Mouse (Mus musculus): Measurements from ENCODE around the gene Mki67.

- TF ChIP-seq EP300 (IDR thresholded peaks at IDR 0.05; ENCODE audit: low read length) = no peak
- TF ChIP-seq MAFK (IDR thresholded peaks at IDR 0.05; ENCODE audit: insufficient replicate concordance, low read length) = no peak
- TF ChIP-seq POLR2A (IDR thresholded peaks at IDR 0.05; ENCODE audit: low read depth, low read length) = no peak
- TF ChIP-seq CTCF (conservative IDR thresholded peaks at IDR 0.05 in 1 of 2, IDR thresholded peaks at IDR 0.05 in 1 of 2; ENCODE audit: low read depth in 2 of 2, low read length in 2 of 2) = no peak
- TF ChIP-seq HCFC1 (IDR thresholded peaks at IDR 0.05; ENCODE audit: low read depth, low read length) = no peak
- no peak for TF ChIP-seq IRF4 (IDR thresholded peaks at IDR 0.05; ENCODE audit: low read depth, low read length)
- no peak for TF ChIP-seq TCF12 (IDR thresholded peaks at IDR 0.05; ENCODE audit: low read depth, low read length)
- TF ChIP-seq MAZ (IDR thresholded peaks at IDR 0.05; ENCODE audit: low read depth, low read length) = no peak
- TF ChIP-seq USF1 (IDR thresholded peaks at IDR 0.05; ENCODE audit: low read depth, low read length) = no peak
- no peak for TF ChIP-seq ZKSCAN1 (IDR thresholded peaks at IDR 0.05; ENCODE audit: borderline replicate concordance, low read depth, low read length)
These were observed 20.4 kb upstream of the Mki67 start for GRCm38 (mm10) chr7:135736581-135736886.

All from CH12.LX (cell line).